Mouse (Mus musculus) urinary bladder, postnatal 10 days (tissue): ENCODE data around the gene Gm4175.
"Not testable (repeated sequence)": the region's sequence is repeated elsewhere in the genome, so short reads cannot be mapped to it uniquely, and the experiment has no call there.

ENCODE experiments used
- DNase-seq: peaks from one replicate; pipeline ENCODE4 v3.0.0; 2022; ENCODE audit warnings: low spot score

Gm4175 gene

GRCm38 (mm10) chr7:21761375-21761774, at the start of gene Gm4175:
Gm4175 (minus strand) TSS chr7:21761475.
- DNase-seq: not testable (repeated sequence)

- DNase-seq: not testable (repeated sequence)
Measured at GRCm38 (mm10) chr7:21796628-21797027, 35.4 kb upstream of the Gm4175 start, which contains the start of gene Gm4177. Gm4177 (minus strand) TSS chr7:21796728.
